Mouse (Mus musculus) megakaryocyte, embryonic 14.5 days (primary cell): ENCODE results near the gene Mapkapk2.

ENCODE experiments used
- FLI1 ChIP-seq: IDR thresholded peaks from 2 replicates; pipeline ENCODE4 v1.6.1; 2012; ENCODE audit warnings: low read length, inconsistent platforms, mixed read lengths
- GATA1 ChIP-seq: IDR thresholded peaks from 3 replicates; pipeline ENCODE4 v1.6.1; 2012; ENCODE audit warnings: mixed read lengths, low read length, inconsistent platforms, borderline replicate concordance

DNA sequence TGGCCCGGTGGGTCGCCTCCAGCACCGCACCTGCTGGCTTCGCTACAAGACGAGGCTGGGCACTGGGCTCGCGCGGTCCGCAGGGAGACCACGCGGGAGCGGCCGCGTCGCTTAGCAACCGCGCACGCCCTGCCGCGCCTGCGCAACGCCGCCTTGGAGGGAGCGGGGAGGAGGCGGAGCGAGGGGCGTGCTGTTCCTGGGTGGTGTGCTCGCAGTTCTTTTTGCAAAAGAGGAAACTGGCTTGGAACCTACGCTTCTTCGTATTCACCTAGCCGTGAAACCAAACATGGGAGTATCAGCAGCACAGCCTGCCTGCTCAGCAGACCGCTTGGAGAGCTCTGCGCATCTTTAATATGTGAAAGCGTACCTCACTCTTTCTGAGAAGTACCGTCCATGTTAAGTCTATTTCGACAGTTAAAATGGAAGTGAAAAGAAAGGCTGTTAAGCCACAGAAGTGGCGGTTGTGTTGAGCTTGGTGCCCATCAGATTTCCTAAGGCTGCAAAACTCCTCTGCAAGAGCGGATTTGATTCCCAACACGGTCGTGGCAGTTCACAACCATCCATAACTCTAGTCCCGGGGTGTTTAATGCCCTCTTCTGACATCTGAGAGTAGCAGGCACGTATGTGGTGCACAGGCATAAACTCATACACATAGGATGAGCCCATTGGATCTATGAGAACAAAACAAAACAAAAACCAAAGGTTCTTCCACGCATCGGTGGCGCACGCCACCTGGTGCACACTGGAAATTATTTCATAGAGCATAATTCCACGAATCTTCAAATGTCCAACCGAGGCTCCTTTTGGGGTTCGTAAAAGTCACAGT, 40.8 kb upstream of the Mapkapk2 start, which contains the start of gene Dyrk3:
- TF ChIP-seq GATA1: no peak
- TF ChIP-seq FLI1: no peak
